Comparison of ENCODE assay signal across 22 mouse cellular contexts in genomic region chr10:127003334-127003733, GRCm38 (mm10). TPM values are rescaled to one million over a fixed set of nuclear protein-coding genes. Genes with fewer than 3 reads are reported as not detected.
DNase-seq lines count a peak whose midpoint lies in the region; ATAC-seq and TF ChIP-seq lines count a peak whose summit lies in the region.
"Had no signal": no experiment of that assay in that cellular context is flagged by ENCODE, and none has a peak within 500 bp of the region (broad histone marks: within the 10 kb centered on the region; RNA-seq: fewer than 3 reads in every experiment).

No protein-coding gene starts in this region.

- H3K36me3 ChIP-seq in hindbrain, embryonic 10.5 days, result peaks cover 19% of the 10 kb centered on the region
- H3K36me3 ChIP-seq in hindbrain, postnatal 0 days (ENCODE audit: insufficient read depth, low read length), result no peaks in the 10 kb centered on the region; the same call in 1 of the 2 replicates

- no peaks in the 10 kb centered on the region for H3K9me3 ChIP-seq in hindbrain, embryonic 10.5 days
- H3K9me3 ChIP-seq in hindbrain, postnatal 0 days (ENCODE audit: low read length), result no peaks in the 10 kb centered on the region
- H3K9me3 ChIP-seq: embryonic facial prominence, embryonic 13.5 days; forebrain, embryonic 12.5 days; heart, embryonic 15.5 days had no signal

- 84% methylated on average over 8 of the region's 8 CpGs for WGBS in hindbrain, embryonic 10.5 days
- WGBS in hindbrain, postnatal 0 days, result 84% methylated on average over 8 of the region's 8 CpGs

- H3K4me1 ChIP-seq in hindbrain, embryonic 10.5 days (replicated peaks), result peaks cover 19% of the 10 kb centered on the region; the same call in 1 of the 2 replicates
- no peaks in the 10 kb centered on the region for H3K4me1 ChIP-seq in hindbrain, postnatal 0 days (ENCODE audit: insufficient read depth, low read length)
- H3K4me1 ChIP-seq: embryonic facial prominence, embryonic 13.5 days; forebrain, embryonic 12.5 days; heart, embryonic 15.5 days had no signal

- no peaks in the 10 kb centered on the region for H3K27me3 ChIP-seq in hindbrain, embryonic 10.5 days (ENCODE audit: insufficient read depth, poor library complexity, severe bottlenecking)
- no peaks in the 10 kb centered on the region for H3K27me3 ChIP-seq in hindbrain, postnatal 0 days (ENCODE audit: insufficient read depth, low read length)
- no peaks in the 10 kb centered on the region for H3K27me3 ChIP-seq in Patski
- H3K27me3 ChIP-seq: CH12.LX; embryonic facial prominence, embryonic 13.5 days; forebrain, embryonic 12.5 days; heart, embryonic 15.5 days had no signal

- TF ChIP-seq CTCF in hindbrain, postnatal 0 days (IDR thresholded peaks at IDR 0.05; ENCODE audit: low read depth), result no peak
- TF ChIP-seq CTCF in Patski (IDR thresholded peaks at IDR 0.05), result no peak

- 0 out of 2 replicates have a peak overlapping the region, but pooled peaks have one; percentile 4 for H3K27ac ChIP-seq in hindbrain, embryonic 10.5 days
- no peak overlapping the region for H3K27ac ChIP-seq in hindbrain, postnatal 0 days
- H3K27ac ChIP-seq: embryonic facial prominence, embryonic 13.5 days; forebrain, embryonic 12.5 days; heart, embryonic 15.5 days; hindbrain, embryonic 14.5 days had no signal

- no peak overlapping the region for H3K9ac ChIP-seq in hindbrain, postnatal 0 days (replicated peaks; ENCODE audit: low read length)
- H3K9ac ChIP-seq: embryonic facial prominence, embryonic 13.5 days; forebrain, embryonic 12.5 days; heart, embryonic 15.5 days; hindbrain, embryonic 14.5 days had no signal

- in situ Hi-C loops in Patski (cut with MboI; ENCODE audit: low pct_unique_long_range_greater_than_20kb), result no loop called here

- POLR2A ChIA-PET in Patski (lab: Charles Lee), result no interaction called here

- no peak for DNase-seq in hindbrain, embryonic 10.5 days (ENCODE audit: low spot score)
- no peak for DNase-seq in hindbrain, postnatal 0 days (ENCODE audit: low spot score)
- DNase-seq in Patski (ENCODE audit: low read depth, low spot score), result no peak
- peak; percentile 69 for DNase-seq in adrenal gland, postnatal 10 days
- no peak for DNase-seq in cerebellum, adult 11-12 months
- DNase-seq in c-Kit-positive CD71-positive TER-119-positive erythroid progenitor cells, embryonic 14.5 days (ENCODE audit: low spot score), result no peak
- DNase-seq in layer of hippocampus, adult 11-12 months (ENCODE audit: low spot score), result no peak
- DNase-seq: cerebellum, adult 11 months; cerebellum, adult 9-10 months; cerebellum, postnatal 25 days; gastrocnemius, postnatal 10 days; heart, adult 18-20 months; heart, postnatal 14 days had no signal

- H3K4me3 ChIP-seq in hindbrain, embryonic 10.5 days, result no peak overlapping the region
- no peak overlapping the region for H3K4me3 ChIP-seq in hindbrain, postnatal 0 days (ENCODE audit: low read length)
- H3K4me3 ChIP-seq: embryonic facial prominence, embryonic 13.5 days; forebrain, embryonic 12.5 days; heart, embryonic 15.5 days had no signal

- CTCF ChIA-PET in Patski (lab: Charles Lee), result interaction anchor here (1.9 kb wide), 1 partner anchor 11 kb away, joined by 4 read pairs; no protein-coding TSS in a partner anchor

- ATAC-seq in hindbrain, postnatal 0 days, result no peak
- peak; percentile 29 for ATAC-seq in Patski
- ATAC-seq: forebrain, embryonic 16.5 days; intestine, embryonic 16.5 days had no signal

- H3K4me2 ChIP-seq in hindbrain, postnatal 0 days (ENCODE audit: low read depth, low read length), result no peak overlapping the region
- H3K4me2 ChIP-seq: embryonic facial prominence, embryonic 13.5 days; forebrain, embryonic 12.5 days; heart, embryonic 11.5 days; heart, embryonic 15.5 days; hindbrain, embryonic 14.5 days had no signal

RNA-seq across cellular contexts. Expression of gene Avil, which starts 2.8 kb away (rescaled TPM):
- polyA plus RNA-seq in hindbrain, embryonic 10.5 days (2016; fragmentation: Nextera tagmentation; extraction: Ambion mirVana), result 0.63 and 1.6 TPM in 2 replicates
- total RNA-seq in hindbrain, postnatal 0 days (2014; rRNA removed), result 0.52 and 1.3 TPM in 2 replicates
- polyA plus RNA-seq in hindbrain, postnatal 0 days (2015; fragmentation: Nextera tagmentation; extraction: Ambion mirVana), result 0.98 and 1.4 TPM in 2 replicates
- polyA plus RNA-seq in Patski (2021), result 0.09 TPM
- total RNA-seq in adrenal gland, postnatal 10 days (2021), result 1 to 10 TPM in 1 of 2 experiments, under 1 TPM in 1; 0.72 to 2.1 TPM
- polyA plus RNA-seq: forebrain, embryonic 12.5 days had no signal

RNA-seq across cellular contexts. Expression of gene Ctdsp2, which starts 24.8 kb away (rescaled TPM):
- 33.5 and 36.5 TPM in 2 replicates for polyA plus RNA-seq in hindbrain, embryonic 10.5 days (2016; fragmentation: Nextera tagmentation; extraction: Ambion mirVana)
- 64.5 and 64.7 TPM in 2 replicates for total RNA-seq in hindbrain, postnatal 0 days (2014; rRNA removed)
- 15.0 and 16.7 TPM in 2 replicates for polyA plus RNA-seq in hindbrain, postnatal 0 days (2015; fragmentation: Nextera tagmentation; extraction: Ambion mirVana)
- polyA plus RNA-seq in Patski (2021), result 101 TPM
- 100 to 1,000 TPM; 137 to 168 TPM for total RNA-seq in adrenal gland, postnatal 10 days (2021)

RNA-seq across cellular contexts. Expression of gene Tsfm, which starts 27.3 kb away (rescaled TPM):
- 91.4 and 97.4 TPM in 2 replicates for polyA plus RNA-seq in hindbrain, embryonic 10.5 days (2016; fragmentation: Nextera tagmentation; extraction: Ambion mirVana)
- 31.4 and 49.0 TPM in 2 replicates for total RNA-seq in hindbrain, postnatal 0 days (2014; rRNA removed)
- 62.4 and 62.7 TPM in 2 replicates for polyA plus RNA-seq in hindbrain, postnatal 0 days (2015; fragmentation: Nextera tagmentation; extraction: Ambion mirVana)
- polyA plus RNA-seq in Patski (2021), result 61.7 TPM
- 10 to 100 TPM; 74.9 to 76.1 TPM for total RNA-seq in adrenal gland, postnatal 10 days (2021)

RNA-seq across cellular contexts. Expression of gene Mettl1, which starts 37.9 kb away (rescaled TPM):
- polyA plus RNA-seq in hindbrain, embryonic 10.5 days (2016; fragmentation: Nextera tagmentation; extraction: Ambion mirVana), result 39.2 and 51.0 TPM in 2 replicates
- total RNA-seq in hindbrain, postnatal 0 days (2014; rRNA removed), result 9.3 and 10.0 TPM in 2 replicates
- polyA plus RNA-seq in hindbrain, postnatal 0 days (2015; fragmentation: Nextera tagmentation; extraction: Ambion mirVana), result 23.8 and 23.9 TPM in 2 replicates
- polyA plus RNA-seq in Patski (2021), result 15.8 TPM
- 10 to 100 TPM; 14.9 to 17.6 TPM for total RNA-seq in adrenal gland, postnatal 10 days (2021)

RNA-seq across cellular contexts. Expression of gene Eef1akmt3, which starts 38.0 kb away (rescaled TPM):
- 0.07 and 0.25 TPM in 2 replicates for polyA plus RNA-seq in hindbrain, embryonic 10.5 days (2016; fragmentation: Nextera tagmentation; extraction: Ambion mirVana)
- 0.31 TPM in 1 of 2 replicates, not detected in the other for total RNA-seq in hindbrain, postnatal 0 days (2014; rRNA removed)
- polyA plus RNA-seq in hindbrain, postnatal 0 days (2015; fragmentation: Nextera tagmentation; extraction: Ambion mirVana), result 0.19 TPM in 2 replicates
- polyA plus RNA-seq in Patski (2021), result 0.44 TPM
- under 1 TPM; 0.24 to 0.42 TPM for total RNA-seq in adrenal gland, postnatal 10 days (2021)
- total RNA-seq: hematopoietic stem cell, adult 5-6 weeks had no signal
